Mouse (Mus musculus) kidney, embryonic 14.5 days (tissue): ENCODE data around the gene AI597479. TPM values are rescaled to one million over a fixed set of nuclear protein-coding genes. Genes with fewer than 3 reads are reported as not detected.

Experiments used
- ATAC-seq: fragments of 200-750 bp; cut with Nextera tagmentation; 2 replicates; pipeline ENCODE4 v1.8.0; 2017; ENCODE audit warnings: moderate number of reproducible peaks, mild to moderate bottlenecking, moderate TSS enrichment, moderate library complexity; ENCODE audit not compliant: low FRiP score, low TSS enrichment
- H3K27ac ChIP-seq: fragments of 300-500 bp; sonication (generic); 2 replicates; pipeline ENCODE4 v1.5.1; 2014; ENCODE audit warnings: low read depth, mild to moderate bottlenecking, low read length, moderate library complexity, mixed read lengths
- H3K27me3 ChIP-seq: fragments of 300-500 bp; sonication (generic); 2 replicates; pipeline ENCODE4 v1.6.1; 2014; ENCODE audit warnings: mild to moderate bottlenecking, low read length; ENCODE audit not compliant: control insufficient read depth, insufficient read depth
- H3K36me3 ChIP-seq: fragments of 300-500 bp; sonication (generic); 2 replicates; pipeline ENCODE4 v1.6.1; 2014; ENCODE audit warnings: low read length, mixed read lengths; ENCODE audit not compliant: control insufficient read depth, insufficient read depth
- H3K4me1 ChIP-seq: fragments of 300-500 bp; sonication (generic); 2 replicates; pipeline ENCODE4 v1.6.1; 2014; ENCODE audit warnings: low read length, mixed read lengths; ENCODE audit not compliant: control insufficient read depth, insufficient read depth
- H3K4me2 ChIP-seq: fragments of 300-500 bp; sonication (generic); replicated peaks from 2 replicates; pipeline ENCODE4 v1.6.1; 2014; ENCODE audit warnings: low read depth, mild to moderate bottlenecking, low read length
- H3K4me3 ChIP-seq: fragments of 300-500 bp; sonication (generic); 2 replicates; pipeline ENCODE4 v1.5.1; 2014; ENCODE audit warnings: mild to moderate bottlenecking, low read length
- H3K9ac ChIP-seq: fragments of 300-500 bp; sonication (generic); 2 replicates; pipeline ENCODE4 v1.6.1; 2014; ENCODE audit warnings: low read depth, mild to moderate bottlenecking, low read length, moderate library complexity
- H3K9me3 ChIP-seq: fragments of 300-500 bp; sonication (generic); 2 replicates; pipeline ENCODE4 v1.6.1; 2016; ENCODE audit warnings: low read length; ENCODE audit not compliant: control insufficient read depth
- WGBS: fragments of 180-500 bp; shearing (Covaris S2); extraction: QIAGEN DNeasy Blood & Tissue Kit; methylation state at CpG from one replicate; pipeline ENCODE4 v1.1.7; 2014; 5-methylcytosine and 5-hydroxymethylcytosine counted together
- polyA plus RNA-seq: library from polyadenylated mRNA; unstranded; fragments of >200 nt; fragmentation: Nextera tagmentation; extraction: Ambion mirVana; gene quantifications from 2 replicates; pipeline ENCODE4 v1.2.1, GENCODE M21; 2014

AI597479 gene
- polyA plus RNA-seq, 1 experiment from 2014 or later = 34.1 TPM

- H3K27ac ChIP-seq = no peak overlapping the region
- H3K9me3 ChIP-seq = no peaks in the 10 kb centered on the region
- H3K4me1 ChIP-seq = peaks cover 5% of the 10 kb centered on the region; the same call in 1 of the 2 replicates
- H3K4me2 ChIP-seq = peak overlapping the region; percentile 62
- peak overlapping the region; percentile 67; the same call in 1 of the 2 replicates for H3K9ac ChIP-seq
- H3K27me3 ChIP-seq = no peaks in the 10 kb centered on the region
- WGBS = 79% methylated on average over 3 of the region's 3 CpGs
- no peak for ATAC-seq
- no peaks in the 10 kb centered on the region for H3K36me3 ChIP-seq
- H3K4me3 ChIP-seq = peak overlapping the region; percentile 56
These were observed 63.9 kb downstream of the AI597479 start for GRCm38 (mm10) chr1:43162394-43162793.

DNA sequence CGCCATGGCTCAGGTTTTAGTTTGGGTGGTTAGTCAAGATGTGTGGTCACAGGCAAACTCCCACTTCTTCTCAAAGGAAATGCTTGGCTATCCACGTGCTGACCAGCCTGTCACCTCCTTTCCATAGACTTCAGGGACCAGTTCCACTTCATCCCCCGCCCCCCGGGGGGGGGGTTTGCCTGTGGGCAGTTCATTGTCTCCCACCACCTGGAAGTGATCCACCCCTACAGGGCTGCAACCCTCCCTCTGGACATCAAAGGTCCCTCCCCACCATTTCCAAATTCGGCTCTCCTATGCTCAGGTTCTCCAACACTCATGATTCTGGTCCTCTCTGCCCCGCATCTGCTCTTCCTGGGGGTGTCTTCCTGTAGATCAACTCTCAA, 64.6 kb downstream of the AI597479 start:
- H3K27ac ChIP-seq = peak overlapping the region; percentile 76; the same call in 1 of the 2 replicates
- WGBS = 4% methylated on average over 6 of the region's 6 CpGs
- H3K36me3 ChIP-seq = no peaks in the 10 kb centered on the region
- no peaks in the 10 kb centered on the region for H3K9me3 ChIP-seq
- ATAC-seq = peak; percentile 44; the same call in 1 of the 2 replicates
- H3K4me2 ChIP-seq = peak overlapping the region; percentile 62
- H3K9ac ChIP-seq = peak overlapping the region; percentile 67
- peak overlapping the region; percentile 56 for H3K4me3 ChIP-seq
- H3K27me3 ChIP-seq = no peaks in the 10 kb centered on the region
- peaks cover 10% of the 10 kb centered on the region; the same call in 1 of the 2 replicates for H3K4me1 ChIP-seq

- Histone ChIP-seq H3K4me2 (peak overlapping the region; percentile 62), H3K36me3 (no peaks in the 10 kb centered on the region), H3K4me1 (peaks cover 15% of the 10 kb centered on the region; the same call in 1 of the 2 replicates), H3K27ac (peak overlapping the region; percentile 76), H3K27me3 (no peaks in the 10 kb centered on the region), H3K9ac (peak overlapping the region; percentile 67), H3K4me3 (peak overlapping the region; percentile 56), H3K9me3 (no peaks in the 10 kb centered on the region)
- ATAC-seq = peak; percentile 89
- WGBS = 4% methylated on average over 61 of the region's 61 CpGs
These were observed 65.2 kb downstream of the AI597479 start for GRCm38 (mm10) chr1:43163467-43164418.

GRCm38 (mm10) chr1:43164582-43164981, 66.1 kb downstream of the AI597479 start:
- no peaks in the 10 kb centered on the region for H3K27me3 ChIP-seq
- H3K4me3 ChIP-seq = no peak overlapping the region
- 95% methylated on average over 5 of the region's 5 CpGs for WGBS
- no peaks in the 10 kb centered on the region for H3K9me3 ChIP-seq
- no peak overlapping the region for H3K4me2 ChIP-seq
- no peak overlapping the region for H3K9ac ChIP-seq
- no peaks in the 10 kb centered on the region for H3K36me3 ChIP-seq
- no peak overlapping the region for H3K27ac ChIP-seq
- H3K4me1 ChIP-seq = peaks cover 15% of the 10 kb centered on the region; the same call in 1 of the 2 replicates
- no peak for ATAC-seq

Other genes with a start within 250 kb of the AI597479 start
- gene Mrps9, start 247.5 kb upstream of the AI597479 start, polyA plus RNA-seq = 62.4 and 78.8 TPM in 2 replicates
- 18.3 and 20.0 TPM in 2 replicates for gene Gpr45, start 145.8 kb upstream of the AI597479 start, polyA plus RNA-seq
- 6.7 and 13.6 TPM in 2 replicates for gene Tgfbrap1, start 73 bp upstream of the AI597479 start, polyA plus RNA-seq
- 74.1 and 87.6 TPM in 2 replicates for gene Fhl2, start 98.3 kb downstream of the AI597479 start, polyA plus RNA-seq